Comparison of ENCODE assay signal across 11 mouse cellular contexts in the genomic region with DNA sequence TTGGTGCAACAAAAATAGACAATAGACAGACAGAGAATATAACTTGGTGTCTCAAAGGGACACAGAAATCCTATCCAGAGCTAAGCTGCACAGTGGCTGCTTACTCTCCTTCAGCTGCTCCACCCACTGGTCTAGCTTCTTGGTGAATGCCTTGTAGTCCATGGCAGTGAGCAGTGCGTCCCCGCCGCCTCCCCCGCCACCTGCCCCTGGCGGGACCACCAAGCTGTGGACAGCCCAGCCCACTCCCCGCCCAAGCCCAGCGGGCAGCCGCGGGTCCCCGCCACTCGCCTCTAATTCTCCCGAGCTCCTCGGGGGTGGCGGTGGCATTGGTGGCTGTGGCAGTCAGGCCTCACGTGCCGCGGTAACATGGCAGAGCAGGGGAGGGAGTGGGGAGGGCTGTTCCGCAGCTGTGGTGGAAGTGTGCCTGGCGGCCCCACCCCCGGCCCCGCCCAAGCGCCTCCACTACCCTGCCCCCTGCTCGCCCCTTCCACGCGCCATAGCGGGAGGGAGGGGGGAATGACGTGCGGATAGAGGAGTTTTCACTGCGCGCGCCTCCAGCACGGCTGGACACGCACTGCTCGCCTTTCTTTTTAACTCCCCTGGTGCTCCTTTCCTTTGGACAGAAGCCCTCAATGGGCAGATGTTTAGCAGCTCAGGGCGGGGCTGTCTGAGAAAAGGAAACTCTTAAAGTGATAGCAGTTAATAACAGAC. TPM values are rescaled to one million over a fixed set of nuclear protein-coding genes. Genes with fewer than 3 reads are reported as not detected.
A peak's percentile ranks its signal among the peaks of the same experiment; 100 is the strongest.
DNase-seq lines count a peak whose midpoint lies in the region; ATAC-seq lines count a peak whose summit lies in the region.
"Had no signal": no experiment of that assay in that cellular context is flagged by ENCODE, and none has a peak within 500 bp of the region (broad histone marks: within the 10 kb centered on the region; RNA-seq: fewer than 3 reads in every experiment).

No protein-coding gene starts in this region.

- H3K27me3 ChIP-seq in forebrain, embryonic 15.5 days, result no peaks in the 10 kb centered on the region
- no peaks in the 10 kb centered on the region for H3K27me3 ChIP-seq in midbrain, embryonic 10.5 days (ENCODE audit: low read depth, poor library complexity, severe bottlenecking)
- H3K27me3 ChIP-seq in liver, embryonic 12.5 days (replicated peaks), result no peaks in the 10 kb centered on the region; the same call in 1 of the 2 replicates

- no peaks in the 10 kb centered on the region for H3K4me1 ChIP-seq in forebrain, embryonic 15.5 days
- H3K4me1 ChIP-seq in midbrain, embryonic 10.5 days, result no peaks in the 10 kb centered on the region
- H3K4me1 ChIP-seq in liver, embryonic 12.5 days, result no peaks in the 10 kb centered on the region

- no peak overlapping the region for H3K9ac ChIP-seq in forebrain, embryonic 15.5 days (replicated peaks)
- H3K9ac ChIP-seq in liver, embryonic 12.5 days, result no peak overlapping the region

- H3K27ac ChIP-seq in forebrain, embryonic 15.5 days (replicated peaks), result peak overlapping the region; percentile 60
- H3K27ac ChIP-seq in midbrain, embryonic 10.5 days (replicated peaks), result peak overlapping the region; percentile 59; the same call in 1 of the 2 replicates
- no peak overlapping the region for H3K27ac ChIP-seq in liver, embryonic 12.5 days
- H3K27ac ChIP-seq: heart, adult 2 months had no signal

- DNase-seq in cerebellum, adult 9-10 months, result peak; percentile 10
- no peak for DNase-seq in cerebellum, adult 11-12 months
- peak; percentile 15 for DNase-seq in brain, adult 2 months (ENCODE audit: low read depth, low spot score)
- peak; percentile 16 for DNase-seq in midbrain, embryonic 10.5 days (ENCODE audit: low spot score)
- no peak for DNase-seq in left cerebral cortex, postnatal 25 days (ENCODE audit: low spot score in 2 of 2)
- DNase-seq: B cell, adult 2 months; heart, adult 2 months had no signal

- H3K4me3 ChIP-seq in forebrain, embryonic 15.5 days, result peak overlapping the region; percentile 31
- H3K4me3 ChIP-seq in midbrain, embryonic 10.5 days, result peak overlapping the region; percentile 45
- no peak overlapping the region for H3K4me3 ChIP-seq in liver, embryonic 12.5 days
- H3K4me3 ChIP-seq: heart, adult 2 months had no signal

- intact Hi-C loops in left cerebral cortex, postnatal 25 days (cut with DNase I), result no loop called here

- WGBS in forebrain, embryonic 15.5 days, result 33% methylated on average over 35 of the region's 35 CpGs
- 31% methylated on average over 33 of the region's 35 CpGs for WGBS in midbrain, embryonic 10.5 days
- 29% methylated on average over 30 of the region's 35 CpGs for WGBS in liver, embryonic 12.5 days (ENCODE audit: insufficient replicate concordance)

- ATAC-seq in forebrain, embryonic 15.5 days (replicated peaks), result peak; percentile 86
- ATAC-seq in inflammation-experienced regulatory T-cells, adult 6 months, result no peak
- ATAC-seq in liver, embryonic 12.5 days, result no peak

- peak overlapping the region; percentile 17; the same call in 1 of the 2 replicates for H3K4me2 ChIP-seq in forebrain, embryonic 15.5 days (replicated peaks)
- H3K4me2 ChIP-seq in liver, embryonic 12.5 days, result no peak overlapping the region

- H3K9me3 ChIP-seq in forebrain, embryonic 15.5 days, result peaks cover 2% of the 10 kb centered on the region; the same call in 1 of the 2 replicates
- peaks cover 21% of the 10 kb centered on the region for H3K9me3 ChIP-seq in midbrain, embryonic 10.5 days (replicated peaks)
- H3K9me3 ChIP-seq in liver, embryonic 12.5 days (replicated peaks), result peaks cover 12% of the 10 kb centered on the region

- no peaks in the 10 kb centered on the region for H3K36me3 ChIP-seq in forebrain, embryonic 15.5 days
- no peaks in the 10 kb centered on the region for H3K36me3 ChIP-seq in midbrain, embryonic 10.5 days
- H3K36me3 ChIP-seq in liver, embryonic 12.5 days, result no peaks in the 10 kb centered on the region

RNA-seq across cellular contexts. Expression of a gene that starts 29.2 kb away (rescaled TPM):
- polyA plus RNA-seq in forebrain, embryonic 15.5 days (2015; fragmentation: Nextera tagmentation; extraction: Ambion mirVana), result not detected in 2 replicates
- polyA plus RNA-seq in midbrain, embryonic 10.5 days (2016; fragmentation: Nextera tagmentation; extraction: Ambion mirVana), result not detected in 2 replicates
- not detected for polyA plus RNA-seq in inflammation-experienced regulatory T-cells, adult 6 months (2017; shearing (Covaris generic))
- total RNA-seq in left cerebral cortex, postnatal 25 days (2021), result not detected
- polyA plus RNA-seq in liver, embryonic 12.5 days (2016; fragmentation: Nextera tagmentation; extraction: Ambion mirVana), result not detected in 2 replicates
- total RNA-seq: heart, adult 2 months had no signal
- polyA plus RNA-seq: cortical plate, adult 2 months; heart, adult 2 months had no signal

RNA-seq across cellular contexts. Expression of a gene that starts 47.9 kb away (rescaled TPM):
- polyA plus RNA-seq in forebrain, embryonic 15.5 days (2015; fragmentation: Nextera tagmentation; extraction: Ambion mirVana), result not detected in 2 replicates
- polyA plus RNA-seq in midbrain, embryonic 10.5 days (2016; fragmentation: Nextera tagmentation; extraction: Ambion mirVana), result not detected in 2 replicates
- not detected for polyA plus RNA-seq in inflammation-experienced regulatory T-cells, adult 6 months (2017; shearing (Covaris generic))
- total RNA-seq in left cerebral cortex, postnatal 25 days (2021), result not detected
- not detected in 2 replicates for polyA plus RNA-seq in liver, embryonic 12.5 days (2016; fragmentation: Nextera tagmentation; extraction: Ambion mirVana)
- total RNA-seq: heart, adult 2 months had no signal
- polyA plus RNA-seq: cortical plate, adult 2 months; heart, adult 2 months had no signal

Comparison
In these comparisons a context has a peak if more than half of its experiments do, and no peak if none do; other contexts are left out.
1. DNase-seq: peak in cerebellum, adult 9-10 months (single experiment), brain, adult 2 months (single experiment) and midbrain, embryonic 10.5 days (single experiment); none in cerebellum, adult 11-12 months (single experiment) and left cerebral cortex, postnatal 25 days (0 of 2).